Mouse (Mus musculus): ENCODE measurements around the gene Crcp.

Crcp gene

GRCm38 (mm10) chr5:130088612-130089011 is 59.5 kb downstream of the Crcp start:
- in situ Hi-C loops (cut with MboI, MseI), result loop anchor here in 1 of 2 experiments (25.0 kb wide), 1 partner anchor 1076 kb away; the partner anchor contains the start of genes Ran and Stx2

DNA sequence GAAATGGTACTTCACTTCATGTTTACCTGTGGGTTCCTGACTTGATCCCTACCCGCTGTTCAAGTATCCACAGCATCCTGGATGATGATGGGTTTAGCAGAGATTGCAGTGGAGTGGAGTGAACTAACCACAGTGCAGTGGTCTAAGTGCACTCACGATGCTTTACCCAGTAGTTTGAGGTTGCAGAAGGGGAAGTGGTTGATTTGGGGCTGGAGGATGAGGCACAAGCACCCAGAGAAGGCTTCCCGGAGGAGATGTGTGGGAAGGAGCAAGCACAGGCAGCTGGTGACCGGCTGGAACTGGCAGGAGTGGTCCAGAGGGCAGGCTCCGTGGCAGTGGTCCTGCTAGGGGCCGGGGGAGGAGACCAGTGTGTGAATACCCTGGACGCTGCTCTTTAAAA is 60.1 kb downstream of the Crcp start:
- in situ Hi-C loops (cut with MboI, MseI), result loop anchor here in 1 of 2 experiments (25.0 kb wide), 1 partner anchor 1077 kb away; the partner anchor contains the start of genes Ran and Stx2

DNA sequence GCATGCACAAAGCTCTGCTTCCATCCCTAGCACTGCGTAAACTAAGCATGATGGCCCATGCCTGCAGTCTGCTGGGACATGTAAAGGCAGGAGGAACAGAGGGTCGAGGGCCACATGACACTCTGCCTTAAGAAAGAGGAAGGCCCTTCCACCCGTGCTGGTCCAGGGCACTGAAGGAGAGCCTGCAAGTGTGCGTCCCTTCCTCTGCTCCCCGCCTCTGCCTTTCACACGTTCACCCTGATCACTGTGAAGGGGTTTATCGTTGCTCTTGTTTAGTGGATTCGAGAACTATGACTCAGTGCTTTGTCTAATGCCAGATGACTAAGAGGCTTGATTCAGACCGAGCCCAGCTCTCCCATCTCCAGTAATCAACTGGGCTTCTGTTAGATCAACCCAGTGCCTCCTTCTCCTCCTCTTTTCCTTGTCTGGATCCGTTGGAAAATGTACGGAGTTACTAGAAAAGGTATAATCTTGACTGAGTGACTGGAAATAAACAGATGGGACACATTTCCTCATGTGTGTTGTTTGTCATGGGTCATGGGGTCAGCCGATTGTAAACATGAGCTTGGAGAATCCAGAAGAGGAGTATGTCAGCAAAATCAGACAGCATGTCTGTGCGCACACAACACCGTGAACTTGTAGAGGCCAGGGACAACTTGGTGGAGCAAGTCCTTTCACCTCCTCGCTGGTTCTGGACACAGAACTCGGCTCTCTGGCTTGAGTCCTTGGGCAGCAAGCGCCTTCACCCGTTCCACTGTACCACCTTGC is 60.7 kb downstream of the Crcp start:
- in situ Hi-C loops (cut with MboI, MseI), result loop anchor here in 1 of 2 experiments (25.0 kb wide), 1 partner anchor 1078 kb away; the partner anchor contains the start of genes Ran and Stx2

GRCm38 (mm10) chr5:130096754-130097153 is 67.7 kb downstream of the Crcp start:
- in situ Hi-C loops (cut with MboI, MseI), result loop anchor here in 1 of 2 experiments (25.0 kb wide), 1 partner anchor 1084 kb away; the partner anchor contains the start of genes Ran and Stx2

DNA sequence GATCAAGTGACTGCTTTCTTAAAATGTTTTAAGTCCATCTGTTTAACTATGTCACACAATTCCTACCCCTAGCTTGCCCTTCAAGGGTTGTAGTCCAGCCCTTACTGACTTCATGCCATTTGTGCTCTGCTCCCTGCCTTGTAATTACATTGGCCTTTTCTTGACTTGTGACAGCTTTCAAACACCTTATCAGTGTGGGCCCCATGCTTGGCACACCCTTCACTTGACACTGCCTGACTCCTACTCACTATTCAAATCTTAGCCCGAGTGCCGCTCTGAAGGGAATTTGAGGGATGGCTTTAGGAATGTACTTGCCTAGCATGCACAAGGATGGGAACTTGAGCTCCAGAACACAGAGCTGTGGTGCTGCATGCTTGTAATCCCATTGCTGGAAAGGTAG is 68.7 kb downstream of the Crcp start:
- in situ Hi-C loops (cut with MboI, MseI), result loop anchor here in 1 of 2 experiments (25.0 kb wide), 1 partner anchor 1086 kb away; the partner anchor contains the start of genes Ran and Stx2

- in situ Hi-C loops (cut with MboI, MseI), result loop anchor here in 1 of 2 experiments (10.0 kb wide), 1 partner anchor 307 kb away; no protein-coding TSS in a partner anchor
Observed at GRCm38 (mm10) chr5:130101724-130102123, 72.6 kb downstream of the Crcp start.

DNA sequence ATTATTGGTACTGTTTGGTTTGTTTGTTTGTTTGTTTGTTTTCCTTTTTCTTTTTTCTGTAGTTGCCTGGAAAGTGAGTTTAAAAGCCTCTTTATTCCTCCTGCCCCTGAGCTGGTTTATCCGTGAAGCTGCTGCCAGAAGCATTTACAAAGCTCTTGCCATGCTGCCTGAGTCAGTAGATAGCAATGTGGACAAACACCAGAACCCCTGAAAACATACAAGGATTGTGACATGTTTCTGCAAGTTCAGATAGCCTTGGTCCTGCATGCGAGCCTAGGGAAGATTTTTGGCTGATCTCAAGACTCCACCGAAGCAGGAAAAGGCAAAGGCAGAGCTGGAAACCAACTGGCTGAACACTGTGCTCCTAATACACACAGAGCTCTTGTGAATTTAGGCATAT is 80.3 kb downstream of the Crcp start:
- in situ Hi-C loops (cut with MboI, MseI), result loop anchor here in 1 of 2 experiments (10.0 kb wide), 1 partner anchor 315 kb away; no protein-coding TSS in a partner anchor
